Mouse (Mus musculus) brain, embryonic 14.5 days (tissue): Measurements from ENCODE around the gene Nexn.

Experiments used
- CTCF ChIP-seq: fragments of 200-500 bp; IDR thresholded peaks from 2 replicates; pipeline ENCODE4 v1.5.1; 2012; ENCODE audit warnings: inconsistent platforms, mild to moderate bottlenecking, moderate library complexity, borderline replicate concordance; ENCODE audit not compliant: insufficient read depth, insufficient read length; ENCODE audit errors: extremely low read depth
- POLR2A ChIP-seq: fragments of 200-500 bp; IDR thresholded peaks from 2 replicates; pipeline ENCODE4 v1.6.1; 2012; ENCODE audit warnings: mild to moderate bottlenecking, inconsistent platforms, borderline replicate concordance; ENCODE audit not compliant: poor library complexity, insufficient read depth, insufficient read length, severe bottlenecking; ENCODE audit errors: extremely low read depth

DNA sequence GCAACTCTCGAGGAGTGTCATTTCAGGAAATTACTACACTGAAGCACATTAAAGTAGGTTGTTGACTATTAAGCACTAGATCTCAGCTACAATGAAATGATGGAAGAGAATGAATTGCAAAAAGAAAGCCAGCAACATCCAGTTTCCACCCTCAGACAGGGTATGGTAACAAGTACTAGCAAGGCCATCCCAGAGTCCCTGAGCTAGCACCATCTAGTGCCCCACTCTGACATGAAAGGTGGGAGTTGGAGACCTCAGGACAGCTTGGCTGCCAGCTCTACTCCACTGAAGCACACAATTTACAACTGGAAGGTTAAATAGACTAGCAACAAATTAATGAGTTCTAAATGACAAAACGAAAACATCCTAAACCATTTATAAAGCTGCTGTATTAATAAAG is 11.8 kb upstream of the Nexn start:
- no peak for TF ChIP-seq CTCF
- no peak for TF ChIP-seq POLR2A
